Mouse (Mus musculus) spleen, adult 2 months (tissue): ENCODE data around the gene Mark2. TPM values are rescaled to one million over a fixed set of nuclear protein-coding genes. Genes with fewer than 3 reads are reported as not detected.

Experiments used
- DNase-seq, 2 experiments: peaks; one replicate each; pipeline versions ENCODE4 v3.0.0 to v3.0.0-alpha.2; 2012 to 2021; ENCODE audit warnings: low spot score in 2 of 2, low read depth in 1 of 2
- H3K27ac ChIP-seq: fragments of 200-500 bp; 2 replicates; pipeline ENCODE4 v1.5.1; 2012; ENCODE audit warnings: low read length, inconsistent platforms; ENCODE audit not compliant: insufficient read depth
- H3K27me3 ChIP-seq: fragments of 200-500 bp; 2 replicates; pipeline ENCODE4 v1.6.1; 2012; ENCODE audit warnings: mild to moderate bottlenecking, moderate library complexity, low read length, inconsistent platforms; ENCODE audit not compliant: control insufficient read depth, insufficient read depth
- H3K36me3 ChIP-seq: fragments of 200-500 bp; 2 replicates; pipeline ENCODE4 v1.6.1; 2012; ENCODE audit warnings: mild to moderate bottlenecking, low read length, inconsistent platforms; ENCODE audit not compliant: control insufficient read depth, insufficient read depth
- H3K4me1 ChIP-seq: fragments of 200-500 bp; 2 replicates; pipeline ENCODE4 v1.6.1; 2011; ENCODE audit warnings: inconsistent platforms; ENCODE audit not compliant: control insufficient read depth, insufficient read depth, insufficient read length
- H3K4me3 ChIP-seq: fragments of 200-500 bp; 2 replicates; pipeline ENCODE4 v1.5.1; 2011; ENCODE audit warnings: mild to moderate bottlenecking, inconsistent platforms; ENCODE audit not compliant: insufficient read depth, insufficient read length; ENCODE audit errors: extremely low read depth
- CTCF ChIP-seq: fragments of 200-500 bp; IDR thresholded peaks from 2 replicates; pipeline ENCODE4 v1.5.1; 2011; ENCODE audit warnings: mild to moderate bottlenecking, inconsistent platforms; ENCODE audit not compliant: insufficient read depth, insufficient read length, insufficient replicate concordance; ENCODE audit errors: extremely low read depth
- POLR2A ChIP-seq: fragments of 200-500 bp; IDR thresholded peaks from 2 replicates; pipeline ENCODE4 v1.6.1; 2011; ENCODE audit warnings: low read depth, low read length, inconsistent platforms
- WGBS: fragments of 180-500 bp; shearing (Covaris S2); methylation state at CpG from one replicate; pipeline ENCODE4 v1.1.7; 2018; 5-methylcytosine and 5-hydroxymethylcytosine counted together
- polyA plus RNA-seq: library from polyadenylated mRNA; depleted of rRNA; stranded (reverse); fragments of >200 nt; gene quantifications from 2 replicates; pipeline ENCODE4 v1.2.3, GENCODE M21; 2012

The Mark2 gene
- polyA plus RNA-seq, 1 experiment = 84.8 TPM

DNA sequence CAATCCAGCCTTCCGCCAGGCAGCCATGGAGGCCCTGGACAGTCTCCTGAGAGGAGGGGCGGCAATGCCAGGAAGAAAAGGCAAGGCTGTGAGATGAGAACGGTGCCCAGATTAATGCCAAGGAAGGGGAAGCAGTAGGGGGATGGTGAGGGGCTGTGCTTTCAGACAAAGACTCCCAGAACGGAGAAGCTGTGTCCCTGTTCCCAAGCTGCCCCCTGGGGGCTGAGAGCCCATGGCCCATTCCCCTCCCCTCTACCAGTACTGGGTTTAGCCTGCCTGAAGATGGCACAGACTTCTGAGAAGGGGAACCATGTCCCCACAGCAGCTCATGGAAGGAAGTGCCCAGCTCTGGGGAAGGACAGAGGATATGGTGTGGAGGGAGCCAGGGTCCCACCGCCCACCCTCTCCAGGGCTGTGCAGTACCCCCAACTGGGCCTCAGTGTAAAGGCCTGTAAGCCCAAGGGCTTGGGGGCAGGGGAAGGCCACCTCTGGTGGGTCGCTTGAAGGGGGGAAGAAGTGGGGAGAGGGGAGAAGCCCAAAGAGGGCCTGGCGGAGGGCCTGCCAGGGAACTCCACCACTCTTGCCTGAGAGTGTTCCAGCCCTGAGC, 65.5 kb downstream of the Mark2 start:
- 81% methylated on average over 7 of the region's 7 CpGs for WGBS
- TF ChIP-seq CTCF (no peak), POLR2A (no peak)
- peaks cover 44% of the 10 kb centered on the region for H3K36me3 ChIP-seq

DNA sequence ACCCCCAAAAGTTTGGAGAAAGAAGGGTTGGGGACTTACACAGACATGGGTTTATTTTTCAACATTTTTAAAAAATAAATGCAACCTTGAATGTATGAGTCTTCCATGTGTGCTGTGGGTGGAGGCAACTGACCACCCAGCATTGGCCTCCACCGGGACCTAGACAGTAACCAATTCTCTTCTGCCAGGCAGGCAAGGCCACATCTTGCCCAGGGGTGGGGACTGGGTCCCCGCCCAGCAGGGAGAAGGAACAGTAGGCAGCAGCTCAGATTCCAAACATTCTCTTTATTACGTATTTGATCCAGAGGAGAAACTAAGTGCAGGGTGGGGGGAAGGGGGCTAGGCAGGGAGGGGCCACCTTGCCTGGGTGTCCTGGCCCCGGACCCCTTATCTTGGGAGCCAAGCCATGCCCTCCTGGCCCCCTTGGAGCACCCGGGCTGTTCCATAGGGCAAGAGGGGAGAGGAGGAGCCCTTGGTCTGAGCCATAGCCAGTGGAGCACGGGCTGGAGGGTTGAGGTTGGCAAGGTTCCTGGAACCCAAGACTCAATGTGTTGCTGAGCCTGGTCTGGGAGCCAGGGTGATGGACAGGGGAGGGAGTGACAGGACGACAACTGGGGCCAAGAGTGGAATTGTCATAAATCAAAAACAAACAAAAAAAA, 66.4 kb downstream of the Mark2 start:
- Histone ChIP-seq H3K4me3 (no peak overlapping the region), H3K27me3 (no peaks in the 10 kb centered on the region), H3K36me3 (peaks cover 37% of the 10 kb centered on the region), H3K27ac (no peak overlapping the region), H3K4me1 (no peaks in the 10 kb centered on the region)
- TF ChIP-seq CTCF = no peak
- TF ChIP-seq POLR2A = no peak
- no peak for DNase-seq
- 69% methylated on average over 7 of the region's 7 CpGs for WGBS

More for the DNA sequence above, 65.5 kb downstream of the Mark2 start:
- Histone ChIP-seq H3K4me3 (no peak overlapping the region), H3K27ac (no peak overlapping the region), H3K27me3 (no peaks in the 10 kb centered on the region), H3K4me1 (no peaks in the 10 kb centered on the region)
- no peak for DNase-seq

DNA sequence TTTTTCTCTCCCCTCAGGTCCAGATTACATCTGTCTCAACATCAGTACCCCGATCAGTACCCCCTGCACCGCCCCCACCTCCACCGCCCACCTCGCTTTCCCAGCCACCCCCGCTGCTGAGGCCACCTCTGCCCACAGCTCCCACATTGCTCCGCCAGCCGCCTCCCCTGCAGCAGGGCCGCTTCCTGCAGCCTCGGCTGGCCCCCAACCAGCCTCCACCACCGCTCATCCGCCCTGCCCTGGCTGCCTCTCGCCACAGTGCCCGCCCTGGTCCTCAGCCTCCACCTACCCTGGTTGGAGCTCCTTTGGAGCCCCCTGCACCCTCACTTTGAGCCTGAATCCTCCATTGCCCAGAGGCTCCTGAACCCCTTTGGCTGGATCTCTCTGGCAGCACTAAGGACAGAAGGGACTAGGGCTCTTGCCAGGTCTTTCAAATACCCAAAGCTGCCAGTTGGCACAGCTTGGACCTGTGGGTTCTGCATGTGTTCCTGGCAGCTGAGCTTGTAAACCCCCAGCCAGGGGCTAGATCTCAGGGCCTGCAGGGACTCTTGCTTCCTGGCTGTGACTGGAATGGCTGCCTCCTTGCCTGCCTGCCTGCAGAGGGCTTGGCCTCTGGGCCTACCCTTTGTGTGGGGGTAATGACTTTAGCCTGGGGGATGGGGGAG, 67.2 kb downstream of the Mark2 start:
- Histone ChIP-seq H3K4me3 (no peak overlapping the region), H3K36me3 (peaks cover 34% of the 10 kb centered on the region), H3K27me3 (no peaks in the 10 kb centered on the region), H3K4me1 (peaks cover 5% of the 10 kb centered on the region), H3K27ac (no peak overlapping the region)
- DNase-seq = no peak
- 37% methylated on average over 12 of the region's 13 CpGs for WGBS
- TF ChIP-seq POLR2A (no peak), CTCF (no peak)

GRCm38 (mm10) chr19:7273486-7273885, 68.2 kb downstream of the Mark2 start:
- TF ChIP-seq POLR2A (no peak), CTCF (no peak)
- no peak overlapping the region for H3K27ac ChIP-seq
- WGBS = 95% methylated on average over 4 of the region's 4 CpGs
- DNase-seq = no peak
- peaks cover 30% of the 10 kb centered on the region for H3K36me3 ChIP-seq
- H3K4me3 ChIP-seq = no peak overlapping the region
- H3K4me1 ChIP-seq = peaks cover 15% of the 10 kb centered on the region
- no peaks in the 10 kb centered on the region for H3K27me3 ChIP-seq

GRCm38 (mm10) chr19:7269290-7270044, 72.2 kb downstream of the Mark2 start:
- Histone ChIP-seq H3K4me3 (no peak overlapping the region; the same call in 1 of the 2 replicates), H3K27me3 (no peaks in the 10 kb centered on the region; the same call in 1 of the 2 replicates), H3K27ac (no peak overlapping the region), H3K36me3 (no peaks in the 10 kb centered on the region), H3K4me1 (peaks cover 25% of the 10 kb centered on the region)
- TF ChIP-seq CTCF (no peak), POLR2A (no peak)
- no peak for DNase-seq
- 33% methylated on average over 11 of the region's 11 CpGs for WGBS

DNA sequence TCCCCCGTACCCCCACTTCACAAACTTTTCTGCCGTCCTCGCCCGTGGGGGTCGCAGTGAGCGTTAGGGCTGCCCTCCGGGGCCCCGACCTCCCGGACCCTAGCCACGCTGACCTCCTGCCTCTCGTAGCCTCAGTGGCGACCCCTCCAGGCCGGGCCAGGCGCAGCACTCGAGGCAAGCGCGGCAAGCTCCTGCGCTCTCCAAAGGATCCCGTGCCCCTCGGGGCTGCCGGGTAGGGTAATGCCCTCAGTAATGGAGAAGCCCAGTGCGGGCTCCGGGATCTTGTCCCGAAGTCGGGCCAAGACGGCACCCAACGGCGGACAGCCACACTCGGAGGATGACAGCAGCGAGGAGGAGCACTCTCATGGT, 73.0 kb downstream of the Mark2 start:
- peak; percentile 33 to 73 for DNase-seq
- Histone ChIP-seq H3K4me1 (peaks cover 25% of the 10 kb centered on the region), H3K27ac (no peak overlapping the region), H3K27me3 (no peaks in the 10 kb centered on the region; the same call in 1 of the 2 replicates), H3K36me3 (no peaks in the 10 kb centered on the region), H3K4me3 (peak overlapping the region; percentile 71)
- under 1% methylated on average over 27 of the region's 30 CpGs for WGBS
- TF ChIP-seq CTCF = peak; percentile 50; the same call in 1 of the 2 replicates
- TF ChIP-seq POLR2A = no peak
